Mouse (Mus musculus) Muller cell, postnatal 12 days (primary cell): Measurements from ENCODE around the gene Zfp710.
"Not testable (repeated sequence)": the region's sequence is repeated elsewhere in the genome, so short reads cannot be mapped to it uniquely, and the experiment has no call there.

Experiments used
- DNase-seq: peaks from one replicate; pipeline ENCODE4 v3.0.0-alpha.2; 2015; ENCODE audit errors: inconsistent ontology term

Zfp710 gene

GRCm38 (mm10) chr7:80026990-80027635 is 2.5 kb downstream of the Zfp710 start:
- DNase-seq = peak; percentile 90

GRCm38 (mm10) chr7:80027636-80028417 is 3.2 kb downstream of the Zfp710 start:
- peak; percentile 52 for DNase-seq

- peak; percentile 24 for DNase-seq
Measured at GRCm38 (mm10) chr7:80028418-80028720, 3.8 kb downstream of the Zfp710 start.

- DNase-seq = no peak
Measured at GRCm38 (mm10) chr7:80030009-80030408, 5.4 kb downstream of the Zfp710 start.

- DNase-seq = no peak
Measured at GRCm38 (mm10) chr7:80030486-80030885, 5.9 kb downstream of the Zfp710 start.

- DNase-seq = no peak
Measured at GRCm38 (mm10) chr7:80030987-80031386, 6.4 kb downstream of the Zfp710 start.

GRCm38 (mm10) chr7:80031478-80031877 is 6.9 kb downstream of the Zfp710 start:
- no peak for DNase-seq

- no peak for DNase-seq
Measured at GRCm38 (mm10) chr7:80032216-80033052, 7.8 kb downstream of the Zfp710 start.

- no peak for DNase-seq
Measured at GRCm38 (mm10) chr7:80033064-80033717, 8.6 kb downstream of the Zfp710 start.

- no peak for DNase-seq
Measured at GRCm38 (mm10) chr7:80033771-80034170, 9.2 kb downstream of the Zfp710 start.

- no peak for DNase-seq
Measured at GRCm38 (mm10) chr7:80035086-80035485, 10.5 kb downstream of the Zfp710 start.

GRCm38 (mm10) chr7:80035748-80036147 is 11.1 kb downstream of the Zfp710 start:
- DNase-seq = peak; percentile 24

GRCm38 (mm10) chr7:80039699-80040098 is 15.1 kb downstream of the Zfp710 start:
- DNase-seq = no peak

GRCm38 (mm10) chr7:80044170-80044569 is 19.6 kb downstream of the Zfp710 start:
- DNase-seq = no peak

GRCm38 (mm10) chr7:80047041-80047440 is 22.4 kb downstream of the Zfp710 start:
- no peak for DNase-seq

GRCm38 (mm10) chr7:80049746-80050145 is 25.1 kb downstream of the Zfp710 start:
- DNase-seq = no peak

GRCm38 (mm10) chr7:80050382-80050781 is 25.8 kb downstream of the Zfp710 start:
- DNase-seq = not testable (repeated sequence)

- DNase-seq = no peak
Measured at GRCm38 (mm10) chr7:80051835-80052234, 27.2 kb downstream of the Zfp710 start.

GRCm38 (mm10) chr7:80052261-80052660 is 27.6 kb downstream of the Zfp710 start:
- peak; percentile 58 for DNase-seq

GRCm38 (mm10) chr7:80053147-80053546 is 28.5 kb downstream of the Zfp710 start:
- DNase-seq = no peak

GRCm38 (mm10) chr7:80055781-80056180 is 31.2 kb downstream of the Zfp710 start:
- DNase-seq = no peak
